Mouse (Mus musculus): ENCODE data around the gene Slc16a7. TPM values are rescaled to one million over a fixed set of nuclear protein-coding genes. Genes with fewer than 3 reads are reported as not detected.

The Slc16a7 gene
- polyA plus RNA-seq, 1 experiment from 2014 or later = 3.4 TPM

- no peak for ATAC-seq (ENCODE audit: low FRiP score)
- Histone ChIP-seq H3K27ac (no peak overlapping the region), H3K4me2 (no peak overlapping the region), H3K4me1 (no peaks in the 10 kb centered on the region), H3K9me3 (no peaks in the 10 kb centered on the region), H3K9ac (no peak overlapping the region), H3K4me3 (replicated peaks) (no peak overlapping the region), H3K27me3 (no peaks in the 10 kb centered on the region), H3K36me3 (replicated peaks) (no peaks in the 10 kb centered on the region)
- WGBS = 87% methylated on average over 6 of the region's 6 CpGs
Measured at GRCm38 (mm10) chr10:125317317-125317716, 71.9 kb downstream of the Slc16a7 start.

DNA sequence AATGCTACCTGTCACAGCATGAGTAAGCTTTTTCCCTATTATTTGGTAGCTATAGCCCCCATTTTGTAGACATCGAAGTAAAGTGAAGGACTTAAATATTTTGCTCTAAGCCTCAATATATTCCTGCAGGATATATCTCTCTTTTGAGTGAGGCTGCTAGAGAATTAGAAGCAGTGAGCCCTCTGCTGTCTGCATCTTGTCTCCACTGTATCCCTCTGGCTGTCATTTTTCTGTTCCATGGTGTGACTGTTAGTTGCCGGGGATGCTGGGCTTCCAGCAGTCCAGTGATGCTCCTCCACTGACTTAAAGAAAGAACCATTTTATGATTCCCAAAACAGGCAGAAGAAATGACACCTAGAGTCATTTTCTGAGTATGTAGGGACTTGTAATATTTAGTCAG lies 78.4 kb downstream of the Slc16a7 start:
- WGBS = 99% methylated on average over 2 of the region's 2 CpGs
- Histone ChIP-seq H3K27me3 (no peaks in the 10 kb centered on the region), H3K4me3 (replicated peaks) (no peak overlapping the region), H3K9me3 (no peaks in the 10 kb centered on the region), H3K27ac (no peak overlapping the region), H3K4me1 (no peaks in the 10 kb centered on the region), H3K36me3 (replicated peaks) (no peaks in the 10 kb centered on the region), H3K9ac (no peak overlapping the region), H3K4me2 (no peak overlapping the region)
- no peak for ATAC-seq (ENCODE audit: low FRiP score)

DNA sequence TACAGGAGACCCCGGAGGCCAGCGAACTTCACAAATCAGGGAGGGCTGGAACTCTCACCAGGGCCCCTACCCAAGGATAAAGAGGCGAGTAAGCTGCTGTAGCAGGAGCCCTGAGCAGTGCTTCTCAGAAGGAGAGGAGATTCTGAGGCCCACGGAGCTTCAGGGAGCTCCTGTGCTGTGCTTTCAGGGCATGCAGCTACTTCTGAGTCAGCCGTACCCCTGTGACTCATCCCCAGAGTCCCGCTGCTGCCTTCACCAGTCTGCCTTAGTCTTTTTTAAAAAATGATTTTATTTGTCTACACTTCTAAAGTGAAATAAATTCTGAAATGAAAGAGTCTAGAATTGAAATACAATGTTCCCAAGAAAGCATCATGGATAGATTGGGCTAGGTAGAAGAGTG lies 91.2 kb downstream of the Slc16a7 start:
- Histone ChIP-seq H3K27ac (no peak overlapping the region), H3K4me2 (no peak overlapping the region), H3K9ac (no peak overlapping the region), H3K9me3 (no peaks in the 10 kb centered on the region), H3K27me3 (no peaks in the 10 kb centered on the region), H3K4me3 (replicated peaks) (no peak overlapping the region), H3K4me1 (no peaks in the 10 kb centered on the region), H3K36me3 (replicated peaks) (no peaks in the 10 kb centered on the region)
- no peak for ATAC-seq (ENCODE audit: low FRiP score)
- 73% methylated on average over 6 of the region's 6 CpGs for WGBS

GRCm38 (mm10) chr10:125290320-125290719 lies 98.9 kb downstream of the Slc16a7 start:
- no peak overlapping the region for H3K27ac ChIP-seq
- H3K27me3 ChIP-seq = no peaks in the 10 kb centered on the region
- WGBS = 90% methylated on average over 9 of the region's 9 CpGs
- ATAC-seq (ENCODE audit: low FRiP score) = no peak
- H3K4me2 ChIP-seq = no peak overlapping the region
- no peak overlapping the region for H3K9ac ChIP-seq
- H3K4me1 ChIP-seq = no peaks in the 10 kb centered on the region
- H3K36me3 ChIP-seq (replicated peaks) = no peaks in the 10 kb centered on the region
- no peak overlapping the region for H3K4me3 ChIP-seq (replicated peaks)
- H3K9me3 ChIP-seq = no peaks in the 10 kb centered on the region

GRCm38 (mm10) chr10:125288560-125288959 lies 100.7 kb downstream of the Slc16a7 start:
- peak; percentile 57; the same call in 1 of the 2 replicates for ATAC-seq (ENCODE audit: low FRiP score)
- H3K9ac ChIP-seq = no peak overlapping the region
- no peaks in the 10 kb centered on the region for H3K27me3 ChIP-seq
- H3K4me1 ChIP-seq = no peaks in the 10 kb centered on the region
- H3K36me3 ChIP-seq (replicated peaks) = no peaks in the 10 kb centered on the region
- H3K9me3 ChIP-seq = no peaks in the 10 kb centered on the region
- WGBS = 74% methylated on average over 6 of the region's 6 CpGs
- H3K4me3 ChIP-seq (replicated peaks) = no peak overlapping the region
- no peak overlapping the region for H3K27ac ChIP-seq
- no peak overlapping the region for H3K4me2 ChIP-seq

GRCm38 (mm10) chr10:125285386-125285785 lies 103.9 kb downstream of the Slc16a7 start:
- Histone ChIP-seq H3K4me3 (replicated peaks) (no peak overlapping the region), H3K4me1 (no peaks in the 10 kb centered on the region), H3K36me3 (replicated peaks) (no peaks in the 10 kb centered on the region), H3K9ac (no peak overlapping the region), H3K27me3 (no peaks in the 10 kb centered on the region), H3K9me3 (no peaks in the 10 kb centered on the region), H3K27ac (no peak overlapping the region), H3K4me2 (no peak overlapping the region)
- WGBS = 66% methylated on average over 5 of the region's 5 CpGs
- ATAC-seq (ENCODE audit: low FRiP score) = no peak

DNA sequence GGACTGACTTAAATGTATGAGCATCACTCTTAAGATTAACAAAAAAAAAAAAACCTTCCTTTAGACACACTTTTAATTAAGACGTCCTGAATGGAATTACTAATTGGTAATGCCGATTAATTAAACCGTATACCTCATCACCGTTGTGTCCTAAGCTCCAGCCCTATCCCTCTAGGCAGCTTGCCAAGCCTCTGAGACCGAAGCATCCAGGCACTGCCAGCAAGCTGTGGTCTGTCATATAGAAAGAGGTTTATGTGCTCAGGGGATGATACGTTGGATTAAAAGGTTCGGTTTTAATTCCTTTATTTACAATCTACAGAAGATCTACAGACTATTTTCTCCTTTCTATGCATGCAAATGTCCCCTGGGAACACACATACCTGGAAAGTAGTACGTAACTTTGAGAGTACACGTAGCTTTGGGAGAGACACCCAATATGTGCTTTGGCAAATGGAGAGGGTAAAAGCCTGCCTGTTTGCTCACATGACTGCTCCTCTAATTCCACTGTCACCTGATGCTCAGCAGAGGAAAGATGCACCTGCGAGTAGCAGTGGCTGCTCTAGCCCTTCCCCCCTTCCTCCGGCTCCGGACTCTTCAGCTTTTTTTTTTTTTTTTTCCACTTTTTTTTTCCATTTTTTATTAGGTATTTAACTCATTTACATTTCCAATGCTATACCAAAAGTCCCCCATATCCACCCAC lies 114.0 kb downstream of the Slc16a7 start:
- H3K9me3 ChIP-seq = no peaks in the 10 kb centered on the region
- H3K4me1 ChIP-seq = peaks cover 4% of the 10 kb centered on the region; the same call in 1 of the 2 replicates
- no peak overlapping the region for H3K9ac ChIP-seq
- ATAC-seq (ENCODE audit: low FRiP score) = peak; percentile 94
- no peak overlapping the region for H3K4me3 ChIP-seq (replicated peaks)
- H3K27ac ChIP-seq = peak overlapping the region; percentile 68; the same call in 1 of the 2 replicates
- 54% methylated on average over 12 of the region's 12 CpGs for WGBS
- H3K27me3 ChIP-seq = no peaks in the 10 kb centered on the region
- peak overlapping the region; percentile 4; the same call in 1 of the 2 replicates for H3K4me2 ChIP-seq
- no peaks in the 10 kb centered on the region for H3K36me3 ChIP-seq (replicated peaks)

- 45% methylated on average over 5 of the region's 5 CpGs for WGBS
- ATAC-seq (ENCODE audit: low FRiP score) = peak; percentile 71; the same call in 1 of the 2 replicates
Measured at GRCm38 (mm10) chr10:125274519-125275148, 114.6 kb downstream of the Slc16a7 start.

DNA sequence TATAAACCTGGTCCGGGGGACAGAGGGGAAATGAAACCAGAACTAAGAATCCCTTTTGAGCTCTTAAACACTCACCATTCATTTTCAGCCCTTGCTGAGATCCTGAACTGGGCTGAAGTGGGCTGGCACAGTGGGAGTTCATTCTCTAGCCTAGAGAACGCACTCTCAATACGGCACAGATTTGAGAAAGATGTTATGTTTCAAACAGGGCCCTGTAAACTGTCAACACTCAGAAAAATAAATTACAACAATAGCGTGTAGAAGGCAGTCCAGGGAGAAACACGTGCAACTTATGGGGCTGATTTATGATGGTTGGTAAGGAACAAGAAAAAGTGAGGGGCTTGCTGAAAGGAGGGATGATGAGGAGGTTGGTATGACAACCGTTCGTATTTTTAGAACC lies 115.5 kb downstream of the Slc16a7 start:
- WGBS = 46% methylated on average over 7 of the region's 7 CpGs
- 0 out of 2 replicates have a peak overlapping the region, but pooled peaks have one; percentile 19 for H3K27ac ChIP-seq
- H3K9me3 ChIP-seq = no peaks in the 10 kb centered on the region
- H3K9ac ChIP-seq = no peak overlapping the region
- no peaks in the 10 kb centered on the region for H3K36me3 ChIP-seq (replicated peaks)
- ATAC-seq (ENCODE audit: low FRiP score) = no peak
- no peaks in the 10 kb centered on the region for H3K27me3 ChIP-seq
- H3K4me3 ChIP-seq (replicated peaks) = no peak overlapping the region
- H3K4me2 ChIP-seq = no peak overlapping the region
- peaks cover 4% of the 10 kb centered on the region; the same call in 1 of the 2 replicates for H3K4me1 ChIP-seq

More at GRCm38 (mm10) chr10:125274519-125275148, 114.6 kb downstream of the Slc16a7 start:
- H3K4me1 ChIP-seq = peaks cover 4% of the 10 kb centered on the region; the same call in 1 of the 2 replicates
- H3K27ac ChIP-seq = peak overlapping the region; percentile 66
- H3K36me3 ChIP-seq (replicated peaks) = no peaks in the 10 kb centered on the region
- no peak overlapping the region for H3K9ac ChIP-seq
- H3K9me3 ChIP-seq = no peaks in the 10 kb centered on the region
- no peak overlapping the region for H3K4me2 ChIP-seq
- no peaks in the 10 kb centered on the region for H3K27me3 ChIP-seq
- no peak overlapping the region for H3K4me3 ChIP-seq (replicated peaks)

- Histone ChIP-seq H3K9me3 (no peaks in the 10 kb centered on the region), H3K27me3 (no peaks in the 10 kb centered on the region), H3K4me3 (replicated peaks) (no peak overlapping the region), H3K9ac (no peak overlapping the region), H3K27ac (no peak overlapping the region), H3K36me3 (replicated peaks) (no peaks in the 10 kb centered on the region), H3K4me1 (peaks cover 4% of the 10 kb centered on the region; the same call in 1 of the 2 replicates), H3K4me2 (no peak overlapping the region)
- 82% methylated on average over 5 of the region's 5 CpGs for WGBS
- no peak for ATAC-seq (ENCODE audit: low FRiP score)
Measured at GRCm38 (mm10) chr10:125271448-125271847, 117.8 kb downstream of the Slc16a7 start.

DNA sequence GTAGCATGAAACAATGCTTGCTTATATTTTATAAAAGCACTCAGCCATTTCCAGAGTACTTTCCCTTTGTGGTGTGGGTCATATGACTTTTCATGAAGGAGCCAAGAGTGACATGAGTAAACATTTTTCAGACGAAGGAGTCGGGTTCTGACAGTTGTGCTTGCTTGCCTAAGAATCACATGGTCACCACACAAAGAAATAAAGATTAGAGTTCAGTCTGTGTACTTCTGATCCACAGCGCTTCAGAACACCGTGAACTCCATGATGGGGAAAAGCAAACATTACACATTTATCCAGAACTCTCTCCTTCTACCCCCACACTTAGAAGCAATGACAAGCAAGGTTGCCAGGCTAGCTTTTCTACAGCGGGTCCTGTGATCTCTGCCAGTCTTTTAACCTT lies 119.0 kb downstream of the Slc16a7 start:
- 87% methylated on average over 5 of the region's 5 CpGs for WGBS
- no peak overlapping the region for H3K27ac ChIP-seq
- no peak overlapping the region for H3K9ac ChIP-seq

GRCm38 (mm10) chr10:125266322-125266721 lies 122.9 kb downstream of the Slc16a7 start:
- no peak overlapping the region for H3K4me2 ChIP-seq
- H3K4me1 ChIP-seq = no peaks in the 10 kb centered on the region
- no peaks in the 10 kb centered on the region for H3K9me3 ChIP-seq
- no peak for ATAC-seq (ENCODE audit: low FRiP score)
- no peak overlapping the region for H3K9ac ChIP-seq
- no peaks in the 10 kb centered on the region for H3K36me3 ChIP-seq (replicated peaks)
- H3K4me3 ChIP-seq (replicated peaks) = no peak overlapping the region
- H3K27me3 ChIP-seq = no peaks in the 10 kb centered on the region
- H3K27ac ChIP-seq = no peak overlapping the region
- 78% methylated on average over 4 of the region's 4 CpGs for WGBS

More for the DNA sequence above, 119.0 kb downstream of the Slc16a7 start:
- Histone ChIP-seq H3K4me3 (replicated peaks) (no peak overlapping the region), H3K36me3 (replicated peaks) (no peaks in the 10 kb centered on the region), H3K4me2 (no peak overlapping the region), H3K9me3 (no peaks in the 10 kb centered on the region), H3K4me1 (peaks cover 3% of the 10 kb centered on the region; the same call in 1 of the 2 replicates), H3K27me3 (no peaks in the 10 kb centered on the region)
- ATAC-seq (ENCODE audit: low FRiP score) = no peak

Measured in forebrain, embryonic 12.5 days (tissue).